Mouse (Mus musculus) midbrain, embryonic 12.5 days (tissue): Measurements from ENCODE around the gene Atf1. TPM values are rescaled to one million over a fixed set of nuclear protein-coding genes. Genes with fewer than 3 reads are reported as not detected.

Source experiments
- ATAC-seq: fragments of 200-750 bp; cut with Nextera tagmentation; 2 replicates; pipeline ENCODE4 v1.8.0; 2017; ENCODE audit warnings: low read depth, moderate TSS enrichment, moderate library complexity; ENCODE audit not compliant: low FRiP score
- H3K27ac ChIP-seq: fragments of 300-500 bp; sonication (generic); replicated peaks from 2 replicates; pipeline ENCODE4 v1.5.1; 2016; ENCODE audit warnings: mild to moderate bottlenecking
- H3K27me3 ChIP-seq: fragments of 300-500 bp; sonication (generic); 2 replicates; pipeline ENCODE4 v1.6.1; 2016; ENCODE audit warnings: mild to moderate bottlenecking
- H3K36me3 ChIP-seq: fragments of 300-500 bp; sonication (generic); 2 replicates; pipeline ENCODE4 v1.6.1; 2016
- H3K4me1 ChIP-seq: fragments of 300-500 bp; sonication (generic); 2 replicates; pipeline ENCODE4 v1.6.1; 2016
- H3K4me2 ChIP-seq: fragments of 300-500 bp; sonication (generic); replicated peaks from 2 replicates; pipeline ENCODE4 v1.6.1; 2016; ENCODE audit warnings: mild to moderate bottlenecking, moderate library complexity
- H3K4me3 ChIP-seq: fragments of 300-500 bp; sonication (generic); 2 replicates; pipeline ENCODE4 v1.5.1; 2016; ENCODE audit warnings: mild to moderate bottlenecking
- H3K9ac ChIP-seq: fragments of 300-500 bp; sonication (generic); replicated peaks from 2 replicates; pipeline ENCODE4 v1.6.1; 2016; ENCODE audit warnings: mild to moderate bottlenecking, moderate library complexity
- H3K9me3 ChIP-seq: fragments of 300-500 bp; sonication (generic); 2 replicates; pipeline ENCODE4 v1.6.1; 2016; ENCODE audit warnings: mild to moderate bottlenecking
- WGBS: fragments of 180-500 bp; shearing (Covaris S2); methylation state at CpG from one replicate; pipeline ENCODE4 v1.1.7; 2016; 5-methylcytosine and 5-hydroxymethylcytosine counted together
- polyA plus RNA-seq: library from polyadenylated mRNA; unstranded; fragments of >200 nt; fragmentation: Nextera tagmentation; extraction: Ambion mirVana; gene quantifications from 2 replicates; pipeline ENCODE4 v1.2.1, GENCODE M21; 2016

The Atf1 gene
- polyA plus RNA-seq, 1 experiment from 2014 or later: 32.6 TPM

DNA sequence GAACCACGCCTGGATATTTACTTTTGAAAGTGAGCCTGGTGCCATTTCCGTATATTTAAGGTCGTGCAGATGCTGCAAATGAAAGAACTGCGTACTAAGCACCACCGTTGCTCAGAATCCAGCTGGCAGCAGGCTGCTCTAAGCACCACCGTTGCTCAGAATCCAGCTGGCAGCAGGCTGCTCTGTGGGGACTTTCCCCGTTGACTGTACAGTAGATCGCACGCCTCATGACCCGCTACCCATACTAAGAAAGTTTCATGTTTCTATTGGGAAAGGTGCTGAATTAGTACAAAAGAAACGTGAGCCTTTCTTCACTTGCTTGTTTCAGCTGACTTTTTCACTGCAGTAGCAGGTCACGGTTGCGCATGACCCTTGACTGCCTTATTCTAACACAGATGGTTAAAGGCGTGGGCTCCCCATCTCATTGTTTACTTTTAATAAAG, 38.6 kb upstream of the Atf1 start:
- H3K9me3 ChIP-seq: no peaks in the 10 kb centered on the region
- H3K27me3 ChIP-seq: no peaks in the 10 kb centered on the region
- H3K4me3 ChIP-seq: no peak overlapping the region
- H3K4me2 ChIP-seq: no peak overlapping the region
- ATAC-seq: no peak
- WGBS: 85% methylated on average over 14 of the region's 14 CpGs
- H3K4me1 ChIP-seq: no peaks in the 10 kb centered on the region
- no peak overlapping the region for H3K9ac ChIP-seq
- H3K36me3 ChIP-seq: peaks cover 97% of the 10 kb centered on the region
- no peak overlapping the region for H3K27ac ChIP-seq

DNA sequence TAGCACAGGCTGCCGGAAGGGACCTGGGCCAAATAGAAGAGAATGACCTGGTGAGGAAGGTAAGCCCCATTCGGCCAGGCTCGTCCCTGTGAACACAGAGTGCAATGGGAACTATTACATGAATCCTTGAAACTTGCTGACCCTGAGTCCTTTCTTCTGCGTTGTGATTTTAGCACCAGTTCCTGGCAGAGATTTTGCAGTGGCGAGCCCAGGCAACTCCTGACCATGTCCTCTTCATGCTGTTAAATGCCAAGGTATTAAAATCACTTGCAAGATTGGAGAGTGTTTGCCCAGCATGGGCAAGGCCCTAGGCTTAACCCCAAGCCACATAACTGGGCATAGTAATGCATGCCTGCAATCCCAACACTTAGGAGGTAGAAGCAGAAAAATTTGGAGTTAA, 37.5 kb upstream of the Atf1 start:
- H3K4me1 ChIP-seq: no peaks in the 10 kb centered on the region
- ATAC-seq: no peak
- H3K36me3 ChIP-seq: peaks cover 97% of the 10 kb centered on the region
- no peaks in the 10 kb centered on the region for H3K27me3 ChIP-seq
- WGBS: 96% methylated on average over 5 of the region's 5 CpGs
- H3K9ac ChIP-seq: no peak overlapping the region
- no peak overlapping the region; the same call in 1 of the 2 replicates for H3K27ac ChIP-seq
- H3K4me3 ChIP-seq: no peak overlapping the region
- H3K4me2 ChIP-seq: no peak overlapping the region
- H3K9me3 ChIP-seq: no peaks in the 10 kb centered on the region

DNA sequence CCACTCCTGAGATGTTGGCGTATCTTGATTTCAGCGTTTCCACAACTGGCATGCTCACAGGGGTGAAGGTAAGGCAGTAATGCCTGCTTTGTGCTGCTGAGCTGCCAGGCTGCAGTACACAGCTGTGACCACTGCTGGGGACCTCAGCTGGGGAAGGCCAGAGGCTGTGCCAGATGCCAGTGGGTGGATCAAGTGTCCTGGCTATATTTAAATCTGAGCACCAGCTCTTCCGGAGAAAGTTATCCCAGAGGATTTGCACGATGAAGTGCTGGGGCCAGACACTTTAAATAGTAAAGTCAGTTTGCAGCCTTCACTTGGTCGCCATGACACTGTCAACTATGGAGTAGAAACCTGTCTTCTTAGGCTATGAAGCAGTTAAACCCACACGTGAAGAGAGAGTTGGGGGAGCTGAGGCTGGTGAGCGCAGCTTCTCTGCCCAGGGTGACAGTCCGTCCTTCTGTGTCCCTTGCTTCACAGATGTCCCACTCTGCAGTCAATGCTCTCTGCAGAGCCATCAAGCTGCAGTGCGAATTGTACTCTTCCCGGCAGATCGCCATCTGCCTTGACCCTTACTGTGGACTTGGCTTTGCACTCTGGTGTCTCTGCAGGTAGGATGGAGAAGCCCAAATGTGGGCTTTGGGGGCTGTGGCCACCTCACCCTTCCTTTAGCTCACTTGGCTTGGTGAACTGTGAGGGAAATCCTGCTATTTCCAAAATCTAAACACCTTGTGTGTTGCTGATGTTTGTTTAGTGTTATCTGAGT, 28.5 kb upstream of the Atf1 start:
- no peak overlapping the region for H3K4me2 ChIP-seq
- 90% methylated on average over 11 of the region's 11 CpGs for WGBS
- ATAC-seq: no peak
- peaks cover 91% of the 10 kb centered on the region for H3K36me3 ChIP-seq
- H3K9ac ChIP-seq: no peak overlapping the region
- no peak overlapping the region for H3K27ac ChIP-seq
- no peak overlapping the region for H3K4me3 ChIP-seq
- no peaks in the 10 kb centered on the region for H3K4me1 ChIP-seq
- no peaks in the 10 kb centered on the region for H3K27me3 ChIP-seq
- no peaks in the 10 kb centered on the region for H3K9me3 ChIP-seq

DNA sequence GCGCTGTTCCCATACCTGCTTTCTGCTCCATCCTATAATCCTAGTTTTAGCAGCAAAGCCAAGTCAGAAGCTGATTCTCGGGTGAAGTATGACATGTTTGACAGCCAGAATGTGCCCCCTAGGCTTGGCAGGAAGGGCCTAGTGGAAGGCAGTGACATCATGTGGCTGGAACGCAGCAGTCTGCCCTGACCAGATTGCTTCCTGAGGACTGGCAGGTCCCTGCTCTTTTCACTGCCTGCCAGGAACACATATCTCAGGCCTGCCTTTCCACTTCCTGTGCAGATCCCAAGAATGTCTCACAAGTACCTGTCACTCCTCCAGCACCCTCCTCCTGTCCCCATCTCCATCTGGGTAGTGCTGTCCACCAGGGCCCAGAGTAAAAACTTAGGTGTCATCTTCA, 27.8 kb upstream of the Atf1 start:
- Histone ChIP-seq H3K36me3 (peaks cover 91% of the 10 kb centered on the region), H3K4me2 (no peak overlapping the region), H3K9ac (no peak overlapping the region), H3K27ac (no peak overlapping the region), H3K27me3 (no peaks in the 10 kb centered on the region), H3K9me3 (no peaks in the 10 kb centered on the region), H3K4me1 (no peaks in the 10 kb centered on the region), H3K4me3 (no peak overlapping the region)
- 83% methylated on average over 3 of the region's 3 CpGs for WGBS
- no peak for ATAC-seq

DNA sequence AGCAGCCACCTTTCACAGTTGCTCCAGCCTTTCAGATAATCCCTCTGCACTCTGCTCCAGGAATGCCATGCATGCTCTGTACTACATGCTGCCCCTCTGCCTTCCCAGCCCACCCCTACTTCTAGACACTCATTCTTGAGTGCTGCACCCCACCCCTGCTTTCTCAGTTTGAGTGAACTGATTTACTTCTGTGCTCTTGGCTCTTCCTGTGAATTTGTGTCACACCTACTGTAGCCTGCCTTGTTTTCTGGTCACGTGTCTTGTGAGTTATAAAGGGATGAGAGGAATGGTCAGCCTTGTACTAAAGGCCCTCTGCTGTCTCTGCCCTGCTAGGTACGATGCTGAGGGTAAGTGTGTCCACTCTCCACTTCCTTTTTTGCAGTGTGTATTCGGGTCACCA, 25.8 kb upstream of the Atf1 start:
- Histone ChIP-seq H3K27ac (no peak overlapping the region), H3K36me3 (peaks cover 93% of the 10 kb centered on the region)
- ATAC-seq: no peak

DNA sequence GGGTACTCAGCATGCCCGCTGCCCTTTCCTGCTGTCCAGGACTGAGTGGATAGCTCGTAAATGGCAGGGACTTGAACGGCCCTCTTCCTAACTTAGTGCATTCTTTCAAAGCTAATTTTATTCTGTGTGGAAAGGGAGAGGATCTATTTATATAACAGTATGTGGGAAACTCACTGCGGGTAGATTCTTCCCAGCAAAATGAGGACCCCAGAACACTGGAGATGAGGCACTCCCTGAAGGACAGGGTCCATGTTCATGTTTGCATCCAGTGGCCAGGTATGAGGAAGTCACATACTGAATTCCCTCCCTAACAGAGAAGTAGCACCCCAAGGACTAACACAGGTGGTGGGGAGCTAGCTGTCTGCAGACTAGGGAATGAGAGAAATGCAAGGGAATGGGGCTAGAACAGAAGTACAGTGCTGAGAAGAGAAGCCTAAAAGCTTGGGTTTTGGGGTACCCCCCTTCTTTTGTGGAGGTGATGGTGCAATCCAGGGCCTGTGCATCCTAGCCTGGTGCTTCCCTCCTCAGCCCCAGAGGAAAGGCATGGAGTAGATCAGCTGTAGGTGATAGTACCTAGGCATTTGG, 25.1 kb upstream of the Atf1 start:
- H3K9me3 ChIP-seq: no peaks in the 10 kb centered on the region
- no peaks in the 10 kb centered on the region for H3K4me1 ChIP-seq
- ATAC-seq: no peak
- H3K4me2 ChIP-seq: no peak overlapping the region
- H3K4me3 ChIP-seq: no peak overlapping the region
- peaks cover 93% of the 10 kb centered on the region for H3K36me3 ChIP-seq
- WGBS: 93% methylated on average over 4 of the region's 4 CpGs
- no peak overlapping the region for H3K9ac ChIP-seq
- H3K27me3 ChIP-seq: no peaks in the 10 kb centered on the region
- no peak overlapping the region for H3K27ac ChIP-seq

More for the DNA sequence above, 25.8 kb upstream of the Atf1 start:
- no peaks in the 10 kb centered on the region for H3K4me1 ChIP-seq
- WGBS: 93% methylated on average over 3 of the region's 3 CpGs
- no peaks in the 10 kb centered on the region for H3K9me3 ChIP-seq
- H3K9ac ChIP-seq: no peak overlapping the region
- no peaks in the 10 kb centered on the region for H3K27me3 ChIP-seq
- no peak overlapping the region for H3K4me3 ChIP-seq
- H3K4me2 ChIP-seq: no peak overlapping the region

DNA sequence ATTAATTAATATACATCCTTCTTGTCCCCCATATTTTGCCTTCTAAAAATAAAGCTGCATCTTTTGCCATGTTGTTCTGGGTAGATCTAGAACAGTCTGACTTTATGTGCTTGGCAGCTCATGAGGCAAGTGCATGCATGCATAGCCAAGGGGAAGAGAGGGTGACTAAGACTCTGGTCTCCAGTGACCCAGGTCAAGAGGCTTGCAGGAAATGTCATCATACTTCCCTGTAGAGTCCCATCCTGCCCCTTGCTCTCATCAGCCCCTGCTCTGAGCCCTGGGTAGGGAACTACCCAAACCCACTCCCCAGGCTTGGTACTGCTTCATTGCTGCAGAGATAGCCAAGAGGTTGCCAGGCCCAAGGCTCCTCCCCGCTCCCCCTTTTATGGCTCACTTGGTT, 23.0 kb upstream of the Atf1 start:
- Histone ChIP-seq H3K4me3 (no peak overlapping the region), H3K27me3 (no peaks in the 10 kb centered on the region), H3K4me2 (no peak overlapping the region), H3K36me3 (peaks cover 92% of the 10 kb centered on the region), H3K9ac (no peak overlapping the region), H3K27ac (no peak overlapping the region), H3K4me1 (no peaks in the 10 kb centered on the region), H3K9me3 (no peaks in the 10 kb centered on the region)
- WGBS: 100% methylated on average over 1 of the region's 1 CpGs
- no peak for ATAC-seq

DNA sequence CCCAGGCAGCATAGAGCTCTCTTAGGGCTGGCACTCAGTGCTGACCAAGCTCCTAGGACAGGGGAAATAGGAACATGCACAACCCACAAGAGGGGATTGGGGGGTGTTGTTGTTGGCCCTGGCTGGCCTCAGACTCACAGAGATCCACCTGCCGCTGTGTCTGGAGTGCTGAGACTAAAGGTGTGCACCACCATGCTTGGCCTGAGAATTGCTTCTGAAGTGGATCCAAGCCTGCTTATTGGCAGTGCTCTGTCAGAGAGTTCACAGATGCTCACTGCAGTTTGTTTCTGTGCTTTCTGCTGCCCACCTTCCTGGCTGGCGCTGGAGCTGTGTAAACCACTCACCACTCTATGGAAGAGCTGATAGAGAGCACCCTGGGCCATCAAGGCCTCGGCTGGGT, 17.6 kb upstream of the Atf1 start:
- 98% methylated on average over 3 of the region's 3 CpGs for WGBS
- peaks cover 96% of the 10 kb centered on the region for H3K36me3 ChIP-seq
- no peaks in the 10 kb centered on the region for H3K27me3 ChIP-seq

DNA sequence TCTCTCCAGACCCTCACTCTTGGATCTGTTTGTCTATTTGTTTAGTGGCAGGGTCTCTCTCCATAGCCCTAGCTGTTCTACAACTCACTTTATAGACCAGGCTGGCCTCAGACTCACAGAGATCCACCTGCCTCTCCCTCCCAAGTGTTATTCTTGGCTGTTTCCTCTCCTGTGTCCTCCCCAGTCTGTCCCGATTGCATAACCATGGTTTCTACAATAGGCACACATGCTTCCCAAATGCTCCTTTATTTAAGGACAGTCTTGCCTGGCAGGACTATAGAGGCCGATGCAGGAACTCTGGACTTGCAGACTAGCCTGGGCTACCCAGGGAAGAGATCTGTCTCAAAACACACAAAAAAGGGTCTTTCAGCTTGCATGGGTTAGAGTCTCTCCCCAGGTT, 14.3 kb upstream of the Atf1 start:
- WGBS: 93% methylated on average over 2 of the region's 2 CpGs
- Histone ChIP-seq H3K4me1 (no peaks in the 10 kb centered on the region), H3K9ac (no peak overlapping the region), H3K36me3 (peaks cover 86% of the 10 kb centered on the region), H3K27ac (no peak overlapping the region), H3K9me3 (no peaks in the 10 kb centered on the region), H3K4me2 (no peak overlapping the region), H3K27me3 (no peaks in the 10 kb centered on the region), H3K4me3 (no peak overlapping the region)
- ATAC-seq: no peak

More for the DNA sequence above, 17.6 kb upstream of the Atf1 start:
- Histone ChIP-seq H3K27ac (no peak overlapping the region), H3K4me3 (no peak overlapping the region), H3K9ac (no peak overlapping the region), H3K4me2 (no peak overlapping the region), H3K9me3 (no peaks in the 10 kb centered on the region), H3K4me1 (no peaks in the 10 kb centered on the region)
- ATAC-seq: no peak

DNA sequence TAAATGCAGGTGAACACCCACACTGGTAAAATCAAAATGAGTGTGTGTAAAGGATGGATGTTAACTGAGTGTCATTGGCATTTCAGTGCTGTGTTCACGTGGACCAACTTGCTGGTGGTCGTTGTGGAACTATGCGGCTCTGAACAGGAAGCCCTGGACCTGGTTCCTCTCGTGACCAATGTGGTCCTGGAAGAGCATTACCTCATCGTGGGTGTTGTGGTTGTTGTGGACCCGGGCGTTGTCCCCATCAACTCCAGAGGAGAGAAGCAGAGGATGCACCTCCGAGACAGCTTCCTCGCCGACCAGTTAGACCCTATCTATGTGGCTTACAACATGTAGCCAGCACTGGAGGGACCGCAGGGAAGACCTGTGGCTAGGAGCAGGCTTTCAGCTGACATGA, 12.5 kb upstream of the Atf1 start:
- no peak for ATAC-seq
- H3K9ac ChIP-seq: no peak overlapping the region

DNA sequence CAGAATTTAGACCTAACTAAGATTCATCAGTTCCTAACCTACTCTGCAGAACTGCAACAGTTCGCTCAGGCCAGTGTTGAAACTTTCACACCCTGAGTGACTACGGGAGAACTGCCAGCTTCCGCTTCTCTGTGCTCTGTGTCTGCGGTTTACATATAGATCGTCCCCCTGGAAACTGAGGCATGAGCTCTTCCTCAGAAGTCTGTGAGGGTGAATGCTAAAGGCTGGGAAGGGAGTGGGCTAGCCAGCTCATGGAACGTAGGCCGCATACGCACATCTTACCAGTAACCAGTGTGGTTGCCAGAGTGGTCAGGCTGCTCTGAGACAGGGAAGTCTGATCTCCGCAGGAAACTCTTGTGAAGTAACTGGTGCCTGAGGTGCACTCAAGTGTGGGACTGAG, 11.4 kb upstream of the Atf1 start:
- H3K36me3 ChIP-seq: peaks cover 60% of the 10 kb centered on the region
- no peak overlapping the region for H3K4me3 ChIP-seq
- no peak for ATAC-seq
- no peaks in the 10 kb centered on the region for H3K9me3 ChIP-seq
- no peak overlapping the region for H3K27ac ChIP-seq
- H3K4me2 ChIP-seq: no peak overlapping the region
- H3K4me1 ChIP-seq: no peaks in the 10 kb centered on the region
- no peak overlapping the region for H3K9ac ChIP-seq
- 96% methylated on average over 9 of the region's 9 CpGs for WGBS
- no peaks in the 10 kb centered on the region for H3K27me3 ChIP-seq

More for the DNA sequence above, 12.5 kb upstream of the Atf1 start:
- Histone ChIP-seq H3K4me3 (no peak overlapping the region), H3K27ac (no peak overlapping the region), H3K9me3 (no peaks in the 10 kb centered on the region), H3K27me3 (no peaks in the 10 kb centered on the region), H3K4me1 (no peaks in the 10 kb centered on the region), H3K4me2 (no peak overlapping the region), H3K36me3 (peaks cover 71% of the 10 kb centered on the region)
- WGBS: 91% methylated on average over 11 of the region's 11 CpGs

DNA sequence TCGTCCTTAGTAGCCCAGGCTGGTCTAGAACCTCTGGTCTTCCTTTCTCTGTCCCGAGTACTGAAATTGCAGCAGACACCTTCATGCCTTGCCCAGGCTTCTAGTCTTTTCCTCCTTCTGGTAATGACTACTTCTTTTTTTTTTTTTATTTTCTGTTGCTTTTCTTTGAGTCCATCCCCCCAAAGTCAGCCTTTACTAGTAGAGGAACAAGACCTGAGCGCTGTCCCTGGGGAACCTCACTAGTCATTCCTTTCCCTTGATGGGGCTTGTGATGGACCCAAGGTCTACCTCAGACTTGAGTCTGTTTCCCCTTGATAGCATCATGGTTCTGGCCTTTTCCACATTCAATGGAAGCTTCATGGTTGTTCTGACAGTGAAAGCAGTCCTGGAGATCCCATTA, 9.6 kb upstream of the Atf1 start:
- H3K27me3 ChIP-seq: no peaks in the 10 kb centered on the region
- H3K27ac ChIP-seq: no peak overlapping the region
- no peak overlapping the region for H3K9ac ChIP-seq
- no peak overlapping the region for H3K4me2 ChIP-seq
- peaks cover 42% of the 10 kb centered on the region for H3K36me3 ChIP-seq
- no peak for ATAC-seq
- H3K4me3 ChIP-seq: no peak overlapping the region
- 94% methylated on average over 3 of the region's 3 CpGs for WGBS
- H3K4me1 ChIP-seq: no peaks in the 10 kb centered on the region
- H3K9me3 ChIP-seq: peaks cover 12% of the 10 kb centered on the region
